Mouse (Mus musculus) olfactory bulb, adult 2 months (tissue): ENCODE measurements around the gene Phf24. TPM values are rescaled to one million over a fixed set of nuclear protein-coding genes. Genes with fewer than 3 reads are reported as not detected.

ENCODE experiments used
- H3K27ac ChIP-seq: fragments of 200-500 bp; 2 replicates; pipeline ENCODE4 v1.5.1; 2012; ENCODE audit warnings: low read depth, low read length; ENCODE audit not compliant: insufficient read depth
- H3K4me1 ChIP-seq: fragments of 200-500 bp; 2 replicates; pipeline ENCODE4 v1.6.1; 2012; ENCODE audit warnings: low read length; ENCODE audit not compliant: control insufficient read depth, insufficient read depth
- H3K4me3 ChIP-seq: fragments of 200-500 bp; 2 replicates; pipeline ENCODE4 v1.5.1; 2012; ENCODE audit warnings: mild to moderate bottlenecking, low read depth, low read length, moderate library complexity; ENCODE audit not compliant: insufficient read depth
- CTCF ChIP-seq: fragments of 200-500 bp; IDR thresholded peaks from 2 replicates; pipeline ENCODE4 v1.5.1; 2012; ENCODE audit warnings: low read depth, mild to moderate bottlenecking, low read length, moderate library complexity; ENCODE audit not compliant: insufficient read depth
- POLR2A ChIP-seq: fragments of 200-500 bp; IDR thresholded peaks from 2 replicates; pipeline ENCODE4 v1.6.1; 2012; ENCODE audit warnings: mild to moderate bottlenecking, low read depth, low read length, moderate library complexity; ENCODE audit not compliant: insufficient read depth
- WGBS: fragments of 180-500 bp; shearing (Covaris S2); methylation state at CpG from one replicate; pipeline ENCODE4 v1.1.7; 2018; 5-methylcytosine and 5-hydroxymethylcytosine counted together
- polyA plus RNA-seq: library from polyadenylated mRNA; stranded (reverse); fragments of >200 nt; gene quantifications from 2 replicates; pipeline ENCODE4 v1.2.4, GENCODE M21; 2012; ENCODE audit warnings: low replicate concordance; ENCODE audit not compliant: missing spikeins, insufficient read depth, insufficient read length

Phf24 gene
- polyA plus RNA-seq, 1 experiment: not detected

- H3K4me3 ChIP-seq: no peak overlapping the region
- H3K27ac ChIP-seq: no peak overlapping the region
- 87% methylated on average over 2 of the region's 2 CpGs for WGBS
- TF ChIP-seq CTCF (no peak), POLR2A (no peak)
- H3K4me1 ChIP-seq: no peaks in the 10 kb centered on the region
Observed at GRCm38 (mm10) chr4:42877657-42878056, 38.8 kb upstream of the Phf24 start.

- 85% methylated on average over 16 of the region's 16 CpGs for WGBS
- no peak overlapping the region for H3K4me3 ChIP-seq
- TF ChIP-seq CTCF (no peak), POLR2A (no peak)
- H3K4me1 ChIP-seq: no peaks in the 10 kb centered on the region
- H3K27ac ChIP-seq: no peak overlapping the region
Observed at GRCm38 (mm10) chr4:42879829-42880676, 36.4 kb upstream of the Phf24 start.

- WGBS: 67% methylated on average over 1 of the region's 1 CpGs
- Histone ChIP-seq H3K27ac (no peak overlapping the region), H3K4me3 (no peak overlapping the region), H3K4me1 (no peaks in the 10 kb centered on the region)
- no peak for TF ChIP-seq POLR2A
- no peak for TF ChIP-seq CTCF
Observed at GRCm38 (mm10) chr4:42880677-42880948, 35.8 kb upstream of the Phf24 start.

- 83% methylated on average over 6 of the region's 6 CpGs for WGBS
- no peak overlapping the region for H3K27ac ChIP-seq
- TF ChIP-seq CTCF: no peak
- TF ChIP-seq POLR2A: no peak
- H3K4me1 ChIP-seq: no peaks in the 10 kb centered on the region
- H3K4me3 ChIP-seq: no peak overlapping the region
Observed at GRCm38 (mm10) chr4:42886926-42887325, 29.5 kb upstream of the Phf24 start.

GRCm38 (mm10) chr4:42888806-42889205 is 27.7 kb upstream of the Phf24 start:
- TF ChIP-seq CTCF (no peak), POLR2A (no peak)
- no peak overlapping the region for H3K4me3 ChIP-seq
- H3K27ac ChIP-seq: no peak overlapping the region
- no peaks in the 10 kb centered on the region for H3K4me1 ChIP-seq
- 97% methylated on average over 6 of the region's 6 CpGs for WGBS

- H3K4me3 ChIP-seq: no peak overlapping the region
- 74% methylated on average over 7 of the region's 7 CpGs for WGBS
- TF ChIP-seq CTCF (no peak), POLR2A (no peak)
- 0 out of 2 replicates have a peak, but pooled peaks cover 2% of the 10 kb centered on the region for H3K4me1 ChIP-seq
- no peak overlapping the region for H3K27ac ChIP-seq
Observed at GRCm38 (mm10) chr4:42891176-42891575, 25.3 kb upstream of the Phf24 start.

- no peak overlapping the region for H3K4me3 ChIP-seq
- H3K27ac ChIP-seq: no peak overlapping the region
- H3K4me1 ChIP-seq: 0 out of 2 replicates have a peak, but pooled peaks cover 2% of the 10 kb centered on the region
- TF ChIP-seq POLR2A (no peak), CTCF (no peak)
- WGBS: 24% methylated on average over 7 of the region's 7 CpGs
Observed at GRCm38 (mm10) chr4:42895118-42895517, 21.3 kb upstream of the Phf24 start.

GRCm38 (mm10) chr4:42898914-42899313 is 17.5 kb upstream of the Phf24 start:
- WGBS: 79% methylated on average over 3 of the region's 3 CpGs
- Histone ChIP-seq H3K4me3 (no peak overlapping the region), H3K4me1 (0 out of 2 replicates have a peak, but pooled peaks cover 8% of the 10 kb centered on the region), H3K27ac (no peak overlapping the region)
- TF ChIP-seq CTCF (no peak), POLR2A (no peak)

- Histone ChIP-seq H3K27ac (no peak overlapping the region), H3K4me3 (no peak overlapping the region), H3K4me1 (0 out of 2 replicates have a peak, but pooled peaks cover 6% of the 10 kb centered on the region)
- 18% methylated on average over 5 of the region's 5 CpGs for WGBS
- no peak for TF ChIP-seq POLR2A
- TF ChIP-seq CTCF: no peak
Observed at GRCm38 (mm10) chr4:42900878-42901277, 15.6 kb upstream of the Phf24 start.

GRCm38 (mm10) chr4:42902174-42902573 is 14.3 kb upstream of the Phf24 start:
- Histone ChIP-seq H3K27ac (no peak overlapping the region), H3K4me1 (0 out of 2 replicates have a peak, but pooled peaks cover 6% of the 10 kb centered on the region), H3K4me3 (no peak overlapping the region)
- TF ChIP-seq POLR2A (no peak), CTCF (peak; percentile 35; the same call in 1 of the 2 replicates)
- WGBS: 63% methylated on average over 9 of the region's 9 CpGs
